Mouse (Mus musculus) yolk sac, embryonic 10.5 days (tissue): ENCODE results near the gene Cnih2.

Source experiments
- DNase-seq: peaks from one replicate; pipeline ENCODE4 v3.0.0-alpha.2; 2017; ENCODE audit warnings: low spot score

Gene Cnih2

GRCm38 (mm10) chr19:5045531-5045930 lies 52.8 kb downstream of the Cnih2 start:
- DNase-seq = no peak
